Mouse (Mus musculus) cerebellum, adult 9-10 months (tissue): Measurements from ENCODE around the gene Olfr937.

Experiments used
- DNase-seq: peaks from one replicate; pipeline ENCODE4 v3.0.0; 2022

Olfr937 gene

GRCm38 (mm10) chr9:39064851-39065250 lies at the start of gene Olfr937:
Olfr937 (minus strand) TSS chr9:39064951.
- DNase-seq = no peak

- no peak for DNase-seq
These were observed 14.0 kb upstream of the Olfr937 start, which contains the start of gene Olfr938 for GRCm38 (mm10) chr9:39078787-39079186. Olfr938 (minus strand) TSS chr9:39078887.

GRCm38 (mm10) chr9:39023277-39023676 lies 41.5 kb downstream of the Olfr937 start, which contains the start of gene Olfr146:
Olfr146 (minus strand) TSS chr9:39023377.
- no peak for DNase-seq
